Mouse (Mus musculus) testis, adult 2 months (tissue): ENCODE results near the gene Flywch2.

Experiments used
- CTCF ChIP-seq: fragments of 200-500 bp; IDR thresholded peaks from 2 replicates; pipeline ENCODE4 v1.5.1; 2012; ENCODE audit warnings: low read depth, mild to moderate bottlenecking, inconsistent platforms, low read length, moderate library complexity; ENCODE audit not compliant: control insufficient read depth, insufficient read depth, insufficient replicate concordance
- POLR2A ChIP-seq: fragments of 200-500 bp; IDR thresholded peaks from 2 replicates; pipeline ENCODE4 v1.6.1; 2012; ENCODE audit warnings: low read depth, mild to moderate bottlenecking, inconsistent platforms, low read length, moderate library complexity; ENCODE audit not compliant: control insufficient read depth

DNA sequence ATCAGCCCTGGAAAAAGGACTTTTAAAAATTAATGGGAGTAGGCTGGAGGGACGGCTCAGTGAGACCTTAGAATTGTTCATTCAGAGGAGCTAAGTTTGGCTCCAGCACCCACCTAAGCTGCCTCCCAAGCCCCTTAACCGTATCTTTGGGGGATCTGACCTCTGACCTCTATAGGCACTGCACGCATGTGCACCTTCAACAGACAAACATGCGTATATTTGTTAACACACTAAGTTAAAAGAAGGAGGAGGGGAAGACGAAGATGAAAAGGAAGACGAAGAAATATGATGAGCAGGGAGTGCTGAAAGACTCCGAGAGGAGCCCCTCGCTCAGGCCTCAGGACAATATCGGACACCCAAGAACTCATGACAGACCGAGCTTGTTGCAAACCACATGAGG is 15.7 kb upstream of the Flywch2 start:
- TF ChIP-seq CTCF = no peak
- no peak for TF ChIP-seq POLR2A
